Mouse (Mus musculus) CD4-positive helper T cell, adult 2 months (primary cell): ENCODE data around the gene Comt.

Source experiments
- DNase-seq: peaks from one replicate; pipeline ENCODE4 v3.0.0-alpha.2; 2012; ENCODE audit warnings: low read depth, missing footprints, low spot score

Comt gene

GRCm38 (mm10) chr16:18433341-18433920, 6.8 kb upstream of the Comt start:
- DNase-seq: no peak

- no peak for DNase-seq
Measured at GRCm38 (mm10) chr16:18430641-18431212, 4.1 kb upstream of the Comt start.

GRCm38 (mm10) chr16:18429641-18430040, 3.0 kb upstream of the Comt start:
- DNase-seq: no peak

- no peak for DNase-seq
Measured at GRCm38 (mm10) chr16:18428516-18429042, 1.9 kb upstream of the Comt start.

GRCm38 (mm10) chr16:18428011-18428515, 1.4 kb upstream of the Comt start:
- DNase-seq: no peak

GRCm38 (mm10) chr16:18426215-18426791, 349 bp downstream of the Comt start, which contains the start of gene Txnrd2:
Gene Txnrd2, plus strand, starts transcription at chr16:18426384.
- peak; percentile 77 for DNase-seq

GRCm38 (mm10) chr16:18425475-18426214, 1.0 kb downstream of the Comt start:
- DNase-seq: no peak

- no peak for DNase-seq
Measured at GRCm38 (mm10) chr16:18424364-18425045, 2.1 kb downstream of the Comt start.

GRCm38 (mm10) chr16:18423915-18424265, 2.8 kb downstream of the Comt start:
- no peak for DNase-seq

- no peak for DNase-seq
Measured at GRCm38 (mm10) chr16:18423203-18423914, 3.3 kb downstream of the Comt start.

GRCm38 (mm10) chr16:18420571-18420970, 6.1 kb downstream of the Comt start:
- DNase-seq: no peak

GRCm38 (mm10) chr16:18419603-18420026, 7.0 kb downstream of the Comt start:
- DNase-seq: no peak

GRCm38 (mm10) chr16:18418756-18419602, 7.7 kb downstream of the Comt start:
- DNase-seq: no peak

GRCm38 (mm10) chr16:18417491-18417890, 9.2 kb downstream of the Comt start:
- DNase-seq: no peak

GRCm38 (mm10) chr16:18416837-18417236, 9.8 kb downstream of the Comt start:
- no peak for DNase-seq

- peak; percentile 57 for DNase-seq
Measured at GRCm38 (mm10) chr16:18416094-18416761, 10.4 kb downstream of the Comt start.

GRCm38 (mm10) chr16:18413032-18413816, 13.4 kb downstream of the Comt start:
- DNase-seq: no peak

- DNase-seq: no peak
Measured at GRCm38 (mm10) chr16:18411802-18412476, 14.7 kb downstream of the Comt start.
